Mouse (Mus musculus) kidney, adult 2 months (tissue): ENCODE measurements around the gene Cap2.

ENCODE experiments used
- CTCF ChIP-seq: fragments of 200-500 bp; conservative IDR thresholded peaks from 2 replicates; pipeline ENCODE4 v1.5.1; 2011; ENCODE audit warnings: low read depth, mild to moderate bottlenecking, control low read depth, low read length, moderate library complexity, mixed read lengths; ENCODE audit not compliant: insufficient read depth, insufficient read length
- POLR2A ChIP-seq: fragments of 200-500 bp; IDR thresholded peaks from one replicate; pipeline ENCODE4 v1.6.1; 2011; ENCODE audit warnings: low read depth, low read length, control low read depth

GRCm38 (mm10) chr13:46481271-46481670 is 20.4 kb upstream of the Cap2 start:
- TF ChIP-seq CTCF (no peak), POLR2A (no peak)
